In the genomic region with DNA sequence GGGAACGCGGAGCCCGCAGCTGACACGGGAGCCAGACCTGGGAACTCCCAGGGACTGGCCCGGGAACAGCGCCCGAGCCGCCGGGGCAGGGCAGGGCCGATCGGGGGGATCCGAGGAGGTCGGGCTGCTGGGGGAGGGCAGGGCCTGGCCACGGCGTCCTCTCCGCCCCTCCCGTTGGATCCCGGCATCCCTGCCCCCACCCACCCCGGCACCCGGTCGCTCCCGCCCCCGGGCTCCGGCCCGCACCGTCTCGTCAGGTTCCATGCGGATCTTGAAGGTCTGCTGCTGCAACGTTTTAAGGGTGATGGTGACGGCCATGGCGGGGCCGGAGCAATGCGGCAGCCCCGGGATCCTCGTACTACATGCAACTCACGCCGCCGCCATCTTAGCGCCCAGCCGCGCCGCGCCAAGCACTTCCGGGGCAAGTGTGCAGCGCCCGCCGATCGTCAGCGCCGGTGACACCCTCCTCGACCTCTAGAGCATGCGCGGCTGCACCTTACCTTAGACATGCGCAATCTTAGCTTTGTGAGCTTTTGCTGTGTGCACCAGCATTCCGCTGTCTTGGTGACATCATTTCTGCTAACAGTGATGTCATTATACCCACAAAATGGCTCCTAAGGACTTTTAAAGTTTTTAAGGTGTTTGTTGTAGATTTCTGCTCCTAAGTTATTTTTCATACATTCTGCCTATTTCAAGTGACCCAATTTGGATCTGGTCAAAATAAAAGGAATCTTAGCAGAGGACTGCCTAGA, we compare ENCODE assay signal across 8 mouse cellular contexts. TPM values are rescaled to one million over a fixed set of nuclear protein-coding genes. Genes with fewer than 3 reads are reported as not detected.
DNase-seq lines count a peak whose midpoint lies in the region; ATAC-seq lines count a peak whose summit lies in the region.

A gene (minus strand): TSS at position 418 of the 752 bp plus-strand sequence.

- H3K4me1 ChIP-seq in intestine, embryonic 14.5 days (replicated peaks; ENCODE audit: control insufficient read depth, insufficient read depth, low read length) = peaks cover 33% of the 10 kb centered on the region

- no peaks in the 10 kb centered on the region for H3K27me3 ChIP-seq in intestine, embryonic 14.5 days (replicated peaks; ENCODE audit: control insufficient read depth, insufficient read depth, low read length)

- 1% methylated on average over 55 of the region's 55 CpGs for WGBS in intestine, embryonic 14.5 days

- intact Hi-C loops in left cerebral cortex, postnatal 14 days (cut with DNase I) = no loop called here

- H3K4me3 ChIP-seq in intestine, embryonic 14.5 days (ENCODE audit: low read depth, low read length) = peak within 1 kb of the TSS; percentile 90

- H3K36me3 ChIP-seq in intestine, embryonic 14.5 days (ENCODE audit: control insufficient read depth, insufficient read depth, low read length) = peaks cover 78% of the 10 kb centered on the region

- H3K9ac ChIP-seq in intestine, embryonic 14.5 days (ENCODE audit: low read length) = peak within 1 kb of the TSS; percentile 94

- peak within 1 kb of the TSS; percentile 78 for H3K4me2 ChIP-seq in intestine, embryonic 14.5 days (ENCODE audit: low read length)

- H3K9me3 ChIP-seq in intestine, embryonic 14.5 days (ENCODE audit: control insufficient read depth, low read length) = no peaks in the 10 kb centered on the region

- peak; percentile 87 to 88 for DNase-seq in adrenal gland, adult 18-20 months (ENCODE audit: low spot score in 2 of 2)
- peak; percentile 97 for DNase-seq in embryo, embryonic 11 days
- peak; percentile 87 for DNase-seq in gastrocnemius, postnatal 25 days
- peak; percentile 92 for DNase-seq in intestine, embryonic 14.5 days (ENCODE audit: low spot score)
- DNase-seq in left cerebral cortex, postnatal 14 days (ENCODE audit: low spot score in 2 of 2) = peak; percentile 93 to 96
- peak; percentile 96 for DNase-seq in mesoderm, embryonic 11.5 days (ENCODE audit: low read depth, low spot score)
- peak; percentile 89 to 90 for DNase-seq in right cerebral cortex, postnatal 36 days (ENCODE audit: low spot score in 2 of 2)
- DNase-seq in yolk sac, embryonic 10.5 days (ENCODE audit: low spot score) = peak; percentile 94

- peak within 1 kb of the TSS; percentile 84 for H3K27ac ChIP-seq in intestine, embryonic 14.5 days (ENCODE audit: low read depth)

- ATAC-seq in intestine, embryonic 14.5 days (replicated peaks; ENCODE audit: low FRiP score, low TSS enrichment, low read depth) = peak; percentile 94

RNA-seq across cellular contexts. Expression of the gene that starts here (rescaled TPM):
- 100 to 1,000 TPM; 109 to 113 TPM for total RNA-seq in adrenal gland, adult 18-20 months (2021)
- 100 to 1,000 TPM; 134 TPM for total RNA-seq in gastrocnemius, postnatal 25 days (2021)
- 126 and 129 TPM in 2 replicates for polyA plus RNA-seq in intestine, embryonic 14.5 days (2014; fragmentation: Nextera tagmentation; extraction: Ambion mirVana)
- total RNA-seq in left cerebral cortex, postnatal 14 days (2021) = 10 to 100 TPM; 59.5 to 72.0 TPM

Comparison
In these comparisons a context has a peak if more than half of its experiments do, and no peak if none do; other contexts are left out.
1. Peak in every context shown above with its lines: DNase-seq, ATAC-seq, H3K4me3 ChIP-seq and H3K27ac ChIP-seq.